Mouse (Mus musculus) limb, embryonic 11.5 days (tissue): ENCODE data around the gene Pccb. TPM values are rescaled to one million over a fixed set of nuclear protein-coding genes. Genes with fewer than 3 reads are reported as not detected.

Source experiments
- ATAC-seq: fragments of 200-750 bp; cut with Nextera tagmentation; 2 replicates; pipeline ENCODE4 v1.8.0; 2017; ENCODE audit warnings: low read depth; ENCODE audit not compliant: insufficient number of reproducible peaks, low FRiP score, low TSS enrichment
- DNase-seq: peaks from one replicate; pipeline ENCODE4 v3.0.0-alpha.2; 2015; ENCODE audit warnings: low spot score
- H3K27ac ChIP-seq: fragments of 300-500 bp; sonication (generic); replicated peaks from 2 replicates; pipeline ENCODE4 v1.5.1; 2014; ENCODE audit warnings: low read depth, mild to moderate bottlenecking, low read length
- H3K27me3 ChIP-seq: fragments of 300-500 bp; sonication (generic); 2 replicates; pipeline ENCODE4 v1.6.1; 2014; ENCODE audit warnings: mild to moderate bottlenecking, low read length, mixed read lengths; ENCODE audit not compliant: control insufficient read depth, insufficient read depth
- H3K36me3 ChIP-seq: fragments of 300-500 bp; sonication (generic); 2 replicates; pipeline ENCODE4 v1.6.1; 2014; ENCODE audit warnings: mild to moderate bottlenecking, low read length, moderate library complexity, mixed read lengths; ENCODE audit not compliant: control insufficient read depth, insufficient read depth
- H3K4me1 ChIP-seq: fragments of 300-500 bp; sonication (generic); 2 replicates; pipeline ENCODE4 v1.6.1; 2014; ENCODE audit warnings: low read length, mixed read lengths; ENCODE audit not compliant: control insufficient read depth, insufficient read depth
- H3K4me2 ChIP-seq: fragments of 300-500 bp; sonication (generic); 2 replicates; pipeline ENCODE4 v1.6.1; 2014; ENCODE audit warnings: low read depth, mild to moderate bottlenecking, moderate library complexity; ENCODE audit not compliant: severe bottlenecking
- H3K4me3 ChIP-seq: fragments of 300-500 bp; sonication (generic); 2 replicates; pipeline ENCODE4 v1.5.1; 2014; ENCODE audit warnings: low read depth, low read length
- H3K9ac ChIP-seq: fragments of 300-500 bp; sonication (generic); 2 replicates; pipeline ENCODE4 v1.6.1; 2014; ENCODE audit warnings: mild to moderate bottlenecking, low read length
- H3K9me3 ChIP-seq: fragments of 300-500 bp; sonication (generic); 2 replicates; pipeline ENCODE4 v1.6.1; 2016; ENCODE audit warnings: low read length; ENCODE audit not compliant: control insufficient read depth
- WGBS: fragments of 180-500 bp; shearing (Covaris S2); extraction: QIAGEN DNeasy Blood & Tissue Kit; methylation state at CpG from one replicate; pipeline ENCODE4 v1.1.7; 2014; 5-methylcytosine and 5-hydroxymethylcytosine counted together
- polyA plus RNA-seq: library from polyadenylated mRNA; unstranded; fragments of >200 nt; fragmentation: Nextera tagmentation; extraction: Ambion mirVana; gene quantifications from 2 replicates; pipeline ENCODE4 v1.2.1, GENCODE M21; 2014

The Pccb gene
- polyA plus RNA-seq, 1 experiment from 2014 or later = 15.4 TPM

GRCm38 (mm10) chr9:101003302-101003701, 31.4 kb downstream of the Pccb start:
- whole genome bisulfite sequencing = 87% methylated on average over 5 of the region's 5 CpGs
- no peak for ATAC-seq

DNA sequence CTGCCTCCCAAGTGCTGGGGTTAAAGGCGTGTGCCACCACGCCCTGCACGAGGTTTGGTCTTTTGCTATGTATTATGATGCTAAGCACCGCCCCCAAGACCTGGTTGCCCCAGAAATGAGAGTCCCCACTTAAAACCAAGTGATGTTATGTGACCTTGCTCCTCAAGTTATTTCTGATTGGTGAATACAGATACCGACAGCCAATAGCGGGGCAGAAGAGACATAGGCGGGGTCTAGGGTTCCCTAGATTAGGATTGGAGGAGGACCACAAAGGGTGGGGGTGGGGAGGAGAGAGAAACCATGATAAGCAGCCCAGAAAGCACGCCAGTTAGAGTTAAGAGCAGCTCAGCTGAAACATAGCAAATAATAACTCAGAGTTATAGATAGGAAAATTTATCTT, 31.9 kb downstream of the Pccb start:
- H3K27ac ChIP-seq = no peak overlapping the region
- 92% methylated on average over 8 of the region's 8 CpGs for WGBS
- DNase-seq (no peak), ATAC-seq (no peak)
- H3K4me2 ChIP-seq = no peak overlapping the region
- no peaks in the 10 kb centered on the region; the same call in 1 of the 2 replicates for H3K36me3 ChIP-seq
- H3K4me1 ChIP-seq = no peaks in the 10 kb centered on the region
- H3K9ac ChIP-seq = no peak overlapping the region
- no peaks in the 10 kb centered on the region for H3K27me3 ChIP-seq
- H3K9me3 ChIP-seq = no peaks in the 10 kb centered on the region
- H3K4me3 ChIP-seq = no peak overlapping the region

More at GRCm38 (mm10) chr9:101003302-101003701, 31.4 kb downstream of the Pccb start:
- Histone ChIP-seq H3K27ac (no peak overlapping the region), H3K4me1 (no peaks in the 10 kb centered on the region), H3K9ac (no peak overlapping the region), H3K9me3 (no peaks in the 10 kb centered on the region), H3K4me2 (no peak overlapping the region), H3K36me3 (no peaks in the 10 kb centered on the region; the same call in 1 of the 2 replicates), H3K27me3 (no peaks in the 10 kb centered on the region), H3K4me3 (no peak overlapping the region)
- no peak for DNase-seq

- Histone ChIP-seq H3K4me3 (no peak overlapping the region), H3K4me1 (no peaks in the 10 kb centered on the region), H3K9ac (no peak overlapping the region), H3K27ac (no peak overlapping the region), H3K27me3 (no peaks in the 10 kb centered on the region), H3K4me2 (no peak overlapping the region), H3K9me3 (no peaks in the 10 kb centered on the region), H3K36me3 (no peaks in the 10 kb centered on the region; the same call in 1 of the 2 replicates)
- WGBS = 93% methylated on average over 4 of the region's 4 CpGs
- DNase-seq (peak; percentile 32), ATAC-seq (no peak)
Measured at GRCm38 (mm10) chr9:101002053-101002452, 32.6 kb downstream of the Pccb start.

- DNase-seq (no peak), ATAC-seq (no peak)
- Histone ChIP-seq H3K36me3 (no peaks in the 10 kb centered on the region), H3K4me2 (no peak overlapping the region), H3K4me3 (no peak overlapping the region), H3K9ac (no peak overlapping the region), H3K27ac (no peak overlapping the region), H3K9me3 (no peaks in the 10 kb centered on the region), H3K27me3 (no peaks in the 10 kb centered on the region), H3K4me1 (no peaks in the 10 kb centered on the region)
- WGBS = 90% methylated on average over 2 of the region's 2 CpGs
Measured at GRCm38 (mm10) chr9:100997138-100997537, 37.6 kb downstream of the Pccb start.

DNA sequence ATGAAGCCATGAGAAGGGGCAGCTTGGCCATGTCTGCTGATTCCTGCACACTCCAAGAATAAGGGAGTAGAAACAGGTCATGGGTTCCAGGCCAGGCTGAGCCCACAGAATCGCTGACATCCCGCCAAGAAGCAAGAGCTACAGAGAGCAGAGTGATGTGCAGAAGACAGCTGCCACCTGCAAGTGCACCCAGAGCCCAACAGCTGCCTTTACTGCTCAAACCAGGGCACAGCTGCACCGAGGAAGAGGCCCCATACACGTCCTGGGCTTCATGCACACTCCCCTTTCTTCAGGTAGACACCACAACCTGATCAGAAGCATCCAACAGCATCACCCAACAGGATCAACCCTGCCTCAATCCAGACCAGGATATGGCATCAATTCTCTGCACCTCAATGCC, 40.8 kb downstream of the Pccb start:
- no peak for ATAC-seq

DNA sequence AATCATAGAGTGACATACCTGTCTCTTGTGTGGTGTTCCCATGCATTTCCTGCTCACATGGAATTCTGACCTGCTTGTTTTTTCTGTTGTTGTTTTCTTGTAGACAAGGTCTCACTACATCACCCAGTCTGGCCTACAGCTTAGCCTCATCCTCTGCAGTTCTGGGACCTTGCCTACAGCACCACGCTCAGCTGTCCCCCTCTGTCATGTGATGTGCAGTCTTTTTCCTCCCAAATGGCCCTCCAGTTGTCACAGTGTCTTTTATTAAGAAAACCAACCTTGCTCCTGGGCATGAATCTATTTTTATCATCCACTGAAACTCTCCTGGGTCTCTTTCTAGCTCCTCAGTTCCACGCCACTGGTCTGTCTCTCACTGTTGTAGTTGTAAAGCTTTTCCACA, 42.5 kb downstream of the Pccb start:
- Histone ChIP-seq H3K4me1 (no peaks in the 10 kb centered on the region), H3K36me3 (0 out of 2 replicates have a peak, but pooled peaks cover 3% of the 10 kb centered on the region), H3K9ac (no peak overlapping the region), H3K4me2 (no peak overlapping the region), H3K27ac (no peak overlapping the region), H3K27me3 (no peaks in the 10 kb centered on the region), H3K4me3 (no peak overlapping the region), H3K9me3 (no peaks in the 10 kb centered on the region)
- no peak for DNase-seq
- 97% methylated on average over 2 of the region's 2 CpGs for WGBS
- no peak for ATAC-seq

More for the DNA sequence above, 40.8 kb downstream of the Pccb start:
- Histone ChIP-seq H3K4me2 (no peak overlapping the region), H3K36me3 (0 out of 2 replicates have a peak, but pooled peaks cover 3% of the 10 kb centered on the region), H3K4me1 (no peaks in the 10 kb centered on the region), H3K9ac (no peak overlapping the region), H3K27ac (no peak overlapping the region), H3K27me3 (no peaks in the 10 kb centered on the region), H3K4me3 (no peak overlapping the region), H3K9me3 (no peaks in the 10 kb centered on the region)
- 78% methylated on average over 4 of the region's 4 CpGs for WGBS
- no peak for DNase-seq

DNA sequence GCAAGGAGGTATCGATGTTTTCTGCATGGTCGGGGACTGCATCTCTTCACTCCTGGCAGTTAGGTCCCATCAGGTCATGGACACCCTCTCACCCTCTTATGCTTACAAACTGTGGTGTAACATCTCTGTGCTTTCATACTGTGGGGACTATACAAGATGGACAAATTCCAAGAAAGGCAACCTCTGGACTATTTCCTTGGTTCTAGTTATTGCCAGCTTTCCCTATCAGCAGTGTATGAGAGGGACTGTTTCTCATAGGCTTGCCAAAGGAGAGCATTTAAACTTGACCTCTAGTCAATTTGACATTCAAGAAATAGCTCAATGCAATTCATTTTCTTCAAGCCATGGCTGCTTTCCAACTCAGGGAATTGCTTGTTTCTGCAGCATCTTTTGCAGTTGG, 43.4 kb downstream of the Pccb start:
- Histone ChIP-seq H3K9me3 (no peaks in the 10 kb centered on the region), H3K9ac (no peak overlapping the region), H3K4me1 (no peaks in the 10 kb centered on the region), H3K4me3 (no peak overlapping the region), H3K4me2 (no peak overlapping the region), H3K27me3 (no peaks in the 10 kb centered on the region), H3K36me3 (peaks cover 3% of the 10 kb centered on the region; the same call in 1 of the 2 replicates), H3K27ac (no peak overlapping the region)
- 99% methylated on average over 2 of the region's 2 CpGs for WGBS
- DNase-seq (no peak), ATAC-seq (no peak)

GRCm38 (mm10) chr9:100990609-100991008, 44.1 kb downstream of the Pccb start:
- Histone ChIP-seq H3K9ac (no peak overlapping the region), H3K4me2 (no peak overlapping the region), H3K9me3 (no peaks in the 10 kb centered on the region), H3K27me3 (no peaks in the 10 kb centered on the region), H3K4me1 (no peaks in the 10 kb centered on the region), H3K36me3 (peaks cover 3% of the 10 kb centered on the region; the same call in 1 of the 2 replicates), H3K4me3 (no peak overlapping the region), H3K27ac (no peak overlapping the region)
- 92% methylated on average over 5 of the region's 5 CpGs for whole genome bisulfite sequencing
- DNase-seq (no peak), ATAC-seq (no peak)

DNA sequence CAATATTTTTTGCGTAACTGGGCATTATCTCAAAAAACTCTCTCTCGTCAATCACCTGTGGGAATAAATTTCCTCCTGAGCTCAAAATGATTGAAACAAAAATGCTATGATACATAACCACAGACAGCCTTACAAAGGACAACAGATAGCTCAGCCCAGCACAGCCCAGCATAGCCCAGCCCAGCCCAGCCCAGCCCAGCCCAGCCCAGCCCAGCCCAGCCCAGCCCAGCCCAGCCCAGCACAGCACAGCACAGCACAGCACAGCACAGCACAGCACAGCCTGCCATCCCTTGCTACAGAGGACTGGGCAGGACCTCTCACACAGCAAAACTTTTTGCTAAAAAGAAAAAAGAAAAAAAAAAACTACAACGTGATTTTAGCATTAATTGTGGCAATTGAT, 46.8 kb downstream of the Pccb start:
- Histone ChIP-seq H3K36me3 (peaks cover 3% of the 10 kb centered on the region; the same call in 1 of the 2 replicates), H3K9me3 (no peaks in the 10 kb centered on the region), H3K4me2 (no peak overlapping the region), H3K27ac (no peak overlapping the region), H3K4me1 (no peaks in the 10 kb centered on the region), H3K9ac (no peak overlapping the region), H3K27me3 (no peaks in the 10 kb centered on the region), H3K4me3 (no peak overlapping the region)
- no peak for DNase-seq
- WGBS = 90% methylated on average over 3 of the region's 3 CpGs
- ATAC-seq = no peak
